Comparison of ENCODE assay signal across 29 mouse cellular contexts in genomic region chr2:28498431-28498830, GRCm38 (mm10). TPM values are rescaled to one million over a fixed set of nuclear protein-coding genes. Genes with fewer than 3 reads are reported as not detected.
DNase-seq lines count a peak whose midpoint lies in the region; ATAC-seq lines count a peak whose summit lies in the region.
"Had no signal": no experiment of that assay in that cellular context is flagged by ENCODE, and none has a peak within 500 bp of the region (broad histone marks: within the 10 kb centered on the region; RNA-seq: fewer than 3 reads in every experiment).

No protein-coding gene starts in this region.

- no peak overlapping the region for H3K4me2 ChIP-seq in forebrain, embryonic 11.5 days (ENCODE audit: low read depth, low read length, severe bottlenecking)
- peak overlapping the region; percentile 54; the same call in 1 of the 2 replicates for H3K4me2 ChIP-seq in kidney, embryonic 15.5 days
- H3K4me2 ChIP-seq: embryonic facial prominence, embryonic 12.5 days; heart, embryonic 13.5 days; hindbrain, embryonic 12.5 days; intestine, embryonic 15.5 days; limb, embryonic 15.5 days; liver, embryonic 13.5 days; midbrain, embryonic 13.5 days; neural tube, embryonic 13.5 days had no signal

- H3K27ac ChIP-seq in forebrain, embryonic 11.5 days (ENCODE audit: low read depth, low read length) = no peak overlapping the region
- no peak overlapping the region for H3K27ac ChIP-seq in forebrain, embryonic 10.5 days
- H3K27ac ChIP-seq in kidney, embryonic 15.5 days = no peak overlapping the region
- H3K27ac ChIP-seq: embryonic facial prominence, embryonic 12.5 days; heart, embryonic 13.5 days; hindbrain, embryonic 12.5 days; hindbrain, postnatal 0 days; intestine, embryonic 15.5 days; limb, embryonic 10.5 days; limb, embryonic 15.5 days; liver, embryonic 13.5 days; midbrain, embryonic 13.5 days; neural tube, embryonic 13.5 days had no signal

- H3K4me3 ChIP-seq in forebrain, embryonic 11.5 days (ENCODE audit: low read depth, low read length) = no peak overlapping the region
- no peak overlapping the region for H3K4me3 ChIP-seq in forebrain, embryonic 10.5 days
- no peak overlapping the region for H3K4me3 ChIP-seq in kidney, embryonic 15.5 days (replicated peaks)
- H3K4me3 ChIP-seq: embryonic facial prominence, embryonic 12.5 days; heart, embryonic 13.5 days; hindbrain, embryonic 12.5 days; intestine, embryonic 15.5 days; limb, embryonic 10.5 days; limb, embryonic 15.5 days; liver, embryonic 13.5 days; midbrain, embryonic 13.5 days; neural tube, embryonic 13.5 days had no signal

- H3K9me3 ChIP-seq in forebrain, embryonic 11.5 days (ENCODE audit: control insufficient read depth, low read length) = no peaks in the 10 kb centered on the region
- H3K9me3 ChIP-seq in forebrain, embryonic 10.5 days = 0 out of 2 replicates have a peak, but pooled peaks cover 3% of the 10 kb centered on the region
- H3K9me3 ChIP-seq in kidney, embryonic 15.5 days (replicated peaks) = no peaks in the 10 kb centered on the region
- H3K9me3 ChIP-seq: embryonic facial prominence, embryonic 12.5 days; heart, embryonic 13.5 days; hindbrain, embryonic 12.5 days; intestine, embryonic 15.5 days; limb, embryonic 10.5 days; limb, embryonic 15.5 days; liver, embryonic 13.5 days; midbrain, embryonic 13.5 days; neural tube, embryonic 13.5 days had no signal

- no peak for ATAC-seq in forebrain, embryonic 11.5 days (replicated peaks; ENCODE audit: low FRiP score)
- ATAC-seq in kidney, embryonic 15.5 days (replicated peaks; ENCODE audit: low FRiP score) = no peak
- ATAC-seq: forebrain, embryonic 16.5 days; hindbrain, postnatal 0 days; intestine, embryonic 15.5 days; lung, postnatal 0 days; midbrain, embryonic 13.5 days had no signal

- H3K9ac ChIP-seq in forebrain, embryonic 11.5 days (ENCODE audit: low read length) = no peak overlapping the region
- no peak overlapping the region for H3K9ac ChIP-seq in kidney, embryonic 15.5 days
- H3K9ac ChIP-seq: embryonic facial prominence, embryonic 12.5 days; heart, embryonic 13.5 days; hindbrain, embryonic 12.5 days; intestine, embryonic 15.5 days; limb, embryonic 15.5 days; liver, embryonic 13.5 days; midbrain, embryonic 13.5 days; neural tube, embryonic 13.5 days had no signal

- H3K36me3 ChIP-seq in forebrain, embryonic 11.5 days (ENCODE audit: control insufficient read depth, insufficient read depth, low read length) = no peaks in the 10 kb centered on the region
- no peaks in the 10 kb centered on the region for H3K36me3 ChIP-seq in forebrain, embryonic 10.5 days (replicated peaks)
- H3K36me3 ChIP-seq in kidney, embryonic 15.5 days = no peaks in the 10 kb centered on the region
- H3K36me3 ChIP-seq: embryonic facial prominence, embryonic 12.5 days; heart, embryonic 13.5 days; hindbrain, embryonic 12.5 days; intestine, embryonic 15.5 days; limb, embryonic 10.5 days; limb, embryonic 15.5 days; liver, embryonic 13.5 days; midbrain, embryonic 13.5 days; neural tube, embryonic 13.5 days had no signal

- peak; percentile 20 for DNase-seq in forebrain, embryonic 11.5 days (ENCODE audit: low spot score)
- DNase-seq in forebrain, embryonic 10.5 days (ENCODE audit: extremely low spot score, low spot score) = no peak
- DNase-seq in kidney, adult 8-10 months = no peak
- peak; percentile 31 for DNase-seq in testis, postnatal 10 days (ENCODE audit: low spot score)
- no peak for DNase-seq in testis, postnatal 14 days (ENCODE audit: low spot score)
- no peak for DNase-seq in adrenal gland, adult 8-10 months
- DNase-seq in ovary, postnatal 36 days (ENCODE audit: low spot score) = no peak
- DNase-seq: adrenal gland, postnatal 25 days; cerebellum, adult 18-20 months; cerebellum, postnatal 25 days; embryo, embryonic 11 days; heart, postnatal 10 days; kidney, adult 9 months; liver, embryonic 13.5 days; lung, postnatal 4 days had no signal

- WGBS in forebrain, embryonic 11.5 days = 88% methylated on average over 4 of the region's 4 CpGs
- whole genome bisulfite sequencing in forebrain, embryonic 10.5 days = 88% methylated on average over 4 of the region's 4 CpGs
- 71% methylated on average over 4 of the region's 4 CpGs for WGBS in kidney, embryonic 15.5 days

- H3K4me1 ChIP-seq in forebrain, embryonic 11.5 days (replicated peaks; ENCODE audit: control insufficient read depth, insufficient read depth, low read length) = no peaks in the 10 kb centered on the region
- H3K4me1 ChIP-seq in forebrain, embryonic 10.5 days = no peaks in the 10 kb centered on the region
- peaks cover 16% of the 10 kb centered on the region for H3K4me1 ChIP-seq in kidney, embryonic 15.5 days
- H3K4me1 ChIP-seq: embryonic facial prominence, embryonic 12.5 days; heart, embryonic 13.5 days; limb, embryonic 10.5 days; liver, embryonic 13.5 days; midbrain, embryonic 13.5 days; neural tube, embryonic 13.5 days had no signal

- no peaks in the 10 kb centered on the region for H3K27me3 ChIP-seq in forebrain, embryonic 11.5 days (ENCODE audit: control insufficient read depth, insufficient read depth, low read length)
- no peaks in the 10 kb centered on the region for H3K27me3 ChIP-seq in forebrain, embryonic 10.5 days (ENCODE audit: poor library complexity, severe bottlenecking)
- H3K27me3 ChIP-seq in kidney, embryonic 15.5 days = no peaks in the 10 kb centered on the region
- H3K27me3 ChIP-seq: embryonic facial prominence, embryonic 12.5 days; hindbrain, embryonic 12.5 days; intestine, embryonic 15.5 days; limb, embryonic 15.5 days; midbrain, embryonic 13.5 days; neural tube, embryonic 13.5 days had no signal

RNA-seq across cellular contexts. Expression of gene Gbgt1, which starts 1.7 kb away (rescaled TPM):
- polyA plus RNA-seq in forebrain, embryonic 11.5 days (2014; fragmentation: Nextera tagmentation; extraction: Ambion mirVana) = 0.35 TPM in 1 of 2 replicates, not detected in the other
- not detected in 2 replicates for polyA plus RNA-seq in forebrain, embryonic 10.5 days (2016; fragmentation: Nextera tagmentation; extraction: Ambion mirVana)
- polyA plus RNA-seq in kidney, embryonic 15.5 days (2015; fragmentation: Nextera tagmentation; extraction: Ambion mirVana) = 5.8 and 6.5 TPM in 2 replicates
- 10 to 100 TPM in 1 of 4 experiments, 1 to 10 TPM in 3; 4.8 to 12.6 (median 6.7) TPM for total RNA-seq in adrenal gland, adult 8-10 months (2022)
- total RNA-seq: megakaryocyte-erythroid progenitor cell, adult 5-6 weeks had no signal
- polyA plus RNA-seq: limb, embryonic 10.5 days had no signal

RNA-seq across cellular contexts. Expression of gene Gm10134, which starts 7.5 kb away (rescaled TPM):
- not detected in 2 replicates for polyA plus RNA-seq in forebrain, embryonic 11.5 days (2014; fragmentation: Nextera tagmentation; extraction: Ambion mirVana)
- not detected in 2 replicates for polyA plus RNA-seq in forebrain, embryonic 10.5 days (2016; fragmentation: Nextera tagmentation; extraction: Ambion mirVana)
- 10.6 and 12.6 TPM in 2 replicates for polyA plus RNA-seq in kidney, embryonic 15.5 days (2015; fragmentation: Nextera tagmentation; extraction: Ambion mirVana)
- total RNA-seq in adrenal gland, adult 8-10 months (2022) = 1 to 10 TPM; 3.0 to 5.1 (median 4.7) TPM
- total RNA-seq: hindbrain, postnatal 0 days; megakaryocyte-erythroid progenitor cell, adult 5-6 weeks had no signal
- polyA plus RNA-seq: limb, embryonic 10.5 days had no signal

RNA-seq across cellular contexts. Expression of gene Ralgds, which starts 14.5 kb away (rescaled TPM):
- polyA plus RNA-seq in forebrain, embryonic 11.5 days (2014; fragmentation: Nextera tagmentation; extraction: Ambion mirVana) = 42.7 and 47.6 TPM in 2 replicates
- 22.5 and 23.2 TPM in 2 replicates for polyA plus RNA-seq in forebrain, embryonic 10.5 days (2016; fragmentation: Nextera tagmentation; extraction: Ambion mirVana)
- polyA plus RNA-seq in kidney, embryonic 15.5 days (2015; fragmentation: Nextera tagmentation; extraction: Ambion mirVana) = 22.6 and 30.5 TPM in 2 replicates
- total RNA-seq in adrenal gland, adult 8-10 months (2022) = 10 to 100 TPM; 33.3 to 51.0 (median 38.6) TPM

RNA-seq across cellular contexts. Expression of gene Mrps2, which starts 30.6 kb away (rescaled TPM):
- 67.2 and 70.6 TPM in 2 replicates for polyA plus RNA-seq in forebrain, embryonic 11.5 days (2014; fragmentation: Nextera tagmentation; extraction: Ambion mirVana)
- 68.1 and 70.3 TPM in 2 replicates for polyA plus RNA-seq in forebrain, embryonic 10.5 days (2016; fragmentation: Nextera tagmentation; extraction: Ambion mirVana)
- 62.0 and 64.0 TPM in 2 replicates for polyA plus RNA-seq in kidney, embryonic 15.5 days (2015; fragmentation: Nextera tagmentation; extraction: Ambion mirVana)
- 10 to 100 TPM; 39.7 to 52.1 (median 46.1) TPM for total RNA-seq in adrenal gland, adult 8-10 months (2022)

RNA-seq across cellular contexts. Expression of gene 1700007K13Rik, which starts 32.3 kb away (rescaled TPM):
- 1.6 and 2.2 TPM in 2 replicates for polyA plus RNA-seq in forebrain, embryonic 11.5 days (2014; fragmentation: Nextera tagmentation; extraction: Ambion mirVana)
- polyA plus RNA-seq in forebrain, embryonic 10.5 days (2016; fragmentation: Nextera tagmentation; extraction: Ambion mirVana) = 2.0 and 2.4 TPM in 2 replicates
- 0.52 TPM in 1 of 2 replicates, not detected in the other for polyA plus RNA-seq in kidney, embryonic 15.5 days (2015; fragmentation: Nextera tagmentation; extraction: Ambion mirVana)
- total RNA-seq in adrenal gland, adult 8-10 months (2022) = under 1 TPM in 3 of 4 experiments, not detected in 1; 0.49 to 0.99 (median 0.89) TPM
- total RNA-seq: gastrocnemius, adult 8-10 months; megakaryocyte-erythroid progenitor cell, adult 5-6 weeks had no signal
- polyA plus RNA-seq: intestine, embryonic 15.5 days; liver, embryonic 13.5 days had no signal

Comparison
In these comparisons a context has a peak if more than half of its experiments do, and no peak if none do; other contexts are left out.
1. DNase-seq: peak in forebrain, embryonic 11.5 days (single experiment) and testis, postnatal 10 days (single experiment); none in forebrain, embryonic 10.5 days (single experiment), kidney, adult 8-10 months (0 of 2), testis, postnatal 14 days (single experiment), adrenal gland, adult 8-10 months (single experiment) and ovary, postnatal 36 days (single experiment).